Mouse (Mus musculus) MEL-GATA-1-ER (cell line): ENCODE data around the gene Hbb-bh1.
"Not testable (repeated sequence)": the region's sequence is repeated elsewhere in the genome, so short reads cannot be mapped to it uniquely, and the experiment has no call there.

Source experiments
- DNase-seq: peaks from one replicate; pipeline ENCODE4 v3.0.0-alpha.2; 2012; ENCODE audit warnings: low read depth; ENCODE audit errors: extremely low read depth

Gene Hbb-bh1

DNA sequence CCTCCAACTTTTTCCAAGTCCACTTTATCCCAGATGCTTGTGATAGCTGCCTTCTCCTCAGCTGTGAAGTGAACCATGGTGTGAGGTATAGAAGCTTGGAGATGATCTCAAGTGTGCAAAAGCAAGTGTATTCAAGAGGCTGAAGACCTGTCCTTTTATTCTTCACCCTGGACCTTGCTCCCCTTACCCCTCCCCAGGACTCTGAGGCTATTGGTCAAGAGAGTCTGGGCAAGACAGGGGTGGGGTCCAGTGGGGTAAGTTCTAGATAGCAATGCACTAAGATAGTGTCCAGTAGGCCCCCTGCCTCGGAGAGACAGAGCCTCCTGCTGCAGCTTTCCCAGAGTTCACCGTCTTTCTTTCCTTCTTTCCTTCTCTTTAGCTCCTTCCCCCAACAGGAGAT is at the start of gene Hbb-bh1:
TSS of gene Hbb-bh1 (minus strand) at position 131 of the 400 bp plus-strand sequence.
- no peak for DNase-seq

DNA sequence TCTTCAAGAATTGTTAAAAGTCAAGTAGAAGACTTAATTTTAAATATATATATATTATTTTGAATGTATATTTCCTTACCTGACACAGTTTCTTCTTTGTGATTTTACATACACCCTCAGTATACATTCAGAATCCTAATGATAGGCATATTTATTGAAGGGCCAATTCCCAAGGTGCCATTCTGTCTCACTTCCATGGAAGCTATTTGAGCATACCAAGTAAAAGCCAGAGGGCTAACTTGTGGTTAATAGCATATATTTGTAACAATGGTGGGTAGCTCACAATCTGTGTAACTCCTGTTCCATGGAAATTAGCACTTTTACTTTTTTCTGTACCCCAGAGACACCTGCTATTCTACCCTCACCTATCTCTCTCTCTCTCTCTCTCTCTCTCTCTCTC is 43.2 kb upstream of the Hbb-bh1 start, which contains the start of gene Olfr66:
TSS of gene Olfr66 (minus strand) at position 101 of the 400 bp plus-strand sequence.
- DNase-seq = no peak

- peak; percentile 44 for DNase-seq
Measured at GRCm38 (mm10) chr7:103877093-103877492, 34.1 kb upstream of the Hbb-bh1 start.

- no peak for DNase-seq
Measured at GRCm38 (mm10) chr7:103874451-103874850, 31.5 kb upstream of the Hbb-bh1 start.

DNA sequence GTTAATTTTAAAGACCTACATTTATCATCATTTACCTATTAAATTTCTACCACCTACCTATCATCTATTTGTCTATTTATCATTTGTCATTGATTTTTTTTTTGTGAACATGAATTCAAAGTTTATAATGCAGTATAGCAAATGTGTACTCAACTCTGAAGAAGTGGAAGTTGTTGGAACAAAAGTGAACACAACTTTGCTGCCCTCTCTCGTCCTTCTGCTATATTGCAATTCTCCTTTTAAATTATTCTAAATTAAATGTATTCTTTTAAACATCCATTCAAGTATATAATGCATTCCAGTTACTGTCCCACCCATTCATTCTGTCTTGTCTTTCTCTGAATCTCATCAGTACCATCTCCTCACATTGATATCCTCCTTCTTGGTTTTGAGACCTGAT is 30.1 kb upstream of the Hbb-bh1 start:
- peak; percentile 55 for DNase-seq

- DNase-seq = peak; percentile 97
Measured at GRCm38 (mm10) chr7:103870667-103871066, 27.7 kb upstream of the Hbb-bh1 start.

DNA sequence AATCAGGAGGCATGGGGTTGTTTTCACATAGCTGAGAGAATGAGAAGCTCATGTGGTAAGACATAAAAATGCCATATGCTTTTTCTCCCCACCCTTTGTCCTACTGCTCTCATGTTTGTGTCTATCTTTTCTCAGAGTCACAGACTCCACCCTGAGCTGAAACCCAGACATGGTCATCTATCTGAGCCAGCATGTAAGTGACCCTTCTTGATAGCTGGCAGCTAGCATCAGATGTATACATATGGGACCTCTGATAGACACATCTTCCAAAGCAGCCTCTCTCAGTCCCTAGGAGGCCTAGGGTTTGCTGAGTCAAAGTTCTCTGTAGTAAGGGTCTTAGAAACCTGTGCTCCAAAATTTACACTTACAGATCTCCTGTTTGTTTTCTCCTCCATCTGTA is 22.8 kb upstream of the Hbb-bh1 start:
- peak; percentile 74 for DNase-seq

- DNase-seq = peak; percentile 89
Measured at GRCm38 (mm10) chr7:103861531-103861930, 18.6 kb upstream of the Hbb-bh1 start.

DNA sequence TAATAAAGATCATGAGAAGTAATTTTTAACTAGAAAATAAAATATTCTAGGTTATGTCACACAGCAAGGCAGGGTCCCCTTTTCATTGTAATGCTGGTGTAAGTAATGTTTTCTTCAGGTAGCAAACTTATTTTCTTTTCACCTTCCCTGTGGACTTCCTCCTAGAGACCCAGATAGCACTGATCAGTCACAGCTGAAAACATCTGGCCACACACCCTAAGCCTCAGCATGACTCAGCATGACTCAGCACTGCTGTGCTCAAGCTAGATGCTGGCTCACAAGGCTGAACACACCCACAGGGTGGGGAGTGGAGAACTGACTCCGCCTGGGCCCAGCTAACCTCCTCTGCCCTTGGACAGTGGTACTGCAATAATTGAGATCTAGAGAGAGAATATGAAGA is 17.9 kb upstream of the Hbb-bh1 start:
- DNase-seq = peak; percentile 99

GRCm38 (mm10) chr7:103859076-103859475 is 16.1 kb upstream of the Hbb-bh1 start:
- peak; percentile 89 for DNase-seq

DNA sequence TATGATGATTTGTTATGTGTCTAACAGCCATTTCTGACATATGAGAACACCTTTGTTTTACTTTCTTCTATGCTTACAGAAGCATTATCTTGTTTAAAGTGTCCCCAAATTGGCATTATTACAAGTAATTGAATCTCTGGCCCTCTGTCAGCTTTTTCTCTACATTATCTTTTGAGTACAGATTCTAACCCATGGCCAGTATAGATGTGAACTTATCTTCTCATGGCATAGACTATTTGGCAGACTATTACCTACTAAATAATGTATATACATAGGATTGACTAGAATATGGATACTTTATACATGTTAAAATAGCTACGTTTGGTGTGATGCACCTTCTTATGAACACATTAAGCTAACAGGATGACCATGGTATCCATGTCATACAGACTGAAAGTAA is 11.7 kb upstream of the Hbb-bh1 start:
- no peak for DNase-seq

DNA sequence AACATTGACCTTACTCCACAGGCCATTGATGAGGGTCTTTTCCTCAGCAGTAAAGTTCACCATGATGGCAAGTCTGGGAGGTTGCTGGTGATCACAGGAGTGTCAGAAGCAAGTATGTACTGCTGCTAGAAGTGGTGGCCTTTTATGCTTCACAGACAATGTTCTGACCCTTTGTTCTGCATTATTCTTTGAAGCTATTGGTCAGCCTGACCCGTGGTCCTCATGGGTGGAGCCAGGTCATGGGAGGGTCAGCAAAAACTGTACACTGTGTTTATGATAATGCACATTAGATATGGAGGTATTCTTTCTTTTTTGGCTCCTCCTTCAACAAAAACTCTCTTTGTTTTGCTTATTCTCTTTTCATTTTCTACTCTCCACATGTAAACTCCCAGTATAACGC is 10.1 kb upstream of the Hbb-bh1 start, which contains the start of gene Hbb-y:
TSS of gene Hbb-y (minus strand) at position 127 of the 400 bp plus-strand sequence.
- DNase-seq = no peak

DNA sequence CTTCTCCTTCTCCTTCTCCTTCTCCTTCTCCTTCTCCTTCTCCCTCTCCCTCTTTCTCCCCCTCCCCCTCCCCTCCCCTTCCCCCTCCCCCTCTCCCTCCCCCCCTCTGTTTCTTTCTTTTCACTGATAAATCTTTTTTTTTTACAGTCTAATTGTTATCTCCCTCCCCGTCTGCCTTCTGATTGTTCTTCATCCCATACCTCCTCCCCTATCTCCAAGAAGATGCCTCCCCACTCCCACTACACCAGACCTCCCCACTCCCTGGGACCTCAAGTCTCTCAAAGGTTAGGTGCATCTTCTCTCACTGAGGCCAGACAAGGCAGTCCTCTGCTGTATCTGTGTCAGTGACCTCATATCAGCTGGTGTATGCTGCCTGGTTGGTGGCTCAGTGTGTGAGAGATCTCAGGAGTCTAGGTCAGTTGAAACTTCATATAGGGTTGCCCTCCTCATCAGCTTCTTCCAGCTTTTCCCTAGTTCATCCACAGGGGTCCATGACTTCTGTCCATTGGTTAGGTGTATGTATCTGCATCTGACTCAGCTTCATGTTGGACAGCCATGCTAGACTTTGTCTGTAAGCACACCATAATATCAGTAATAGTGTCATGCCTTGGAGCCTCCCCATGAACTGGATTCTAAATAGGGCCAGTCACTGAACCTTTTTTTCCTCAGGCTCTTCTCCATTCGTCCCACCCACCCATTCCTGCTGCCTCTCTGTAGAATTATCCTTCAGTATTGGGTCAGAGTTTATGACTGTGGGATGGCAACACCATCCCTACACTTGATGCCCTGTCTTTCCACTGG is 1.8 kb upstream of the Hbb-bh1 start:
- DNase-seq = no peak

DNA sequence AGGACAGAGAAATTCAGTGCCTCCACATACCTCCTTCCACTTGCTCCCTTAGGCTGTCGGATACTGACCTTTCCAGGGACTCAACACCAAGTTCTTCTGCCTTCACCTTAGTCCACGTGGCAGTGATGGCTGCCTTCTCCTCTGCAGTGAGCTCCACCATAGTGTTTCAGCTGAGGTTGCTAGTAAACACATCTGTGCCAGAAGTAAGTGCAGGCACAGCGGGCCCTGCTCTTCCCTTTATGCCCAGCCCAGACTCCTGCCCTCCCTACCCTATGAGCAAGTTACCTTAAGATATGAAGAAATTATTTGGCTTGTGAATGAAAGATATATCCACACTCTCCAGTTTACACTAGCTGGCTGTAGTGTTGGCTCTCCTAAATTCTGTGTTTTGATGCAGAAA is 2.7 kb downstream of the Hbb-bh1 start, which contains the start of gene Hbb-bh2:
TSS of gene Hbb-bh2 (minus strand) at position 253 of the 400 bp plus-strand sequence.
- DNase-seq = no peak

GRCm38 (mm10) chr7:103827808-103828207 is 15.2 kb downstream of the Hbb-bh1 start, which contains the start of gene Hbb-bs:
Hbb-bs (minus strand) TSS chr7:103828096.
- peak; percentile 88 for DNase-seq

DNA sequence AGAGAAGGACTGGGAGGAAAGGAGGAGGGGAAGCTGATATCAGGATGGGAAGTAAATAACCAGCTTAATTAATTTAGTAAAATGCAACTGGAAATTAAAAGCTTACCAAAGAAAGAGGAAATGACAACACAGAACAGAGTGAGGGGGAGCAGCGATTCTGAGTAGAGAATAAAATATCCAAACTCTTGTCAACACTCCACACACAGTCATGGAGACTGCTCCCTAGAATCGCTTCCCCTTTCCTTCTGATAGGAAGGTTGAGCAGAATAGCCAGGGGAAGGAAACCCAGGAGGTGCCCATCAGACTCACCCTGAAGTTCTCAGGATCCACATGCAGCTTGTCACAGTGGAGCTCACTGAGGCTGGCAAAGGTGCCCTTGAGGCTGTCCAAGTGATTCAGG is 15.8 kb downstream of the Hbb-bh1 start:
- DNase-seq = not testable (repeated sequence)

GRCm38 (mm10) chr7:103826255-103826887 is 16.6 kb downstream of the Hbb-bh1 start:
- DNase-seq = no peak

- no peak for DNase-seq
Measured at GRCm38 (mm10) chr7:103825536-103826254, 17.3 kb downstream of the Hbb-bh1 start.

DNA sequence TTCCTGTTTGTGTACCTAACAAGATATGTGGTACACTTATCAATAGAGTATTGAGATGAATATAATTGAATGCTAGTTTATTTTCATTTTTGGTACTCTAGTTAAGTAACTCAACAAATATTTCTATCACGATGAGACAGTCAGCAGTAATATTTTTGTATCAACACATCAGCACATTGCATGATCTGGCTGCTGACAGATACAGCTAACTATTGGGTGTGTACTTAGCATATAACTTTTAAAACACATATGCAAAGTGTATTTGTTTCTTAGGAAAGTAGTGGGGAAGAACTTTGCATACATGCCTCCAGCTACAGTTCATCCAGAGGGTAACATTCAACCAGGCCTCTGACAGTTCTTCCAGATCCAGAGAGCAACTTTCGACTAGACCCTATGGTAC is 18.4 kb downstream of the Hbb-bh1 start:
- no peak for DNase-seq

DNA sequence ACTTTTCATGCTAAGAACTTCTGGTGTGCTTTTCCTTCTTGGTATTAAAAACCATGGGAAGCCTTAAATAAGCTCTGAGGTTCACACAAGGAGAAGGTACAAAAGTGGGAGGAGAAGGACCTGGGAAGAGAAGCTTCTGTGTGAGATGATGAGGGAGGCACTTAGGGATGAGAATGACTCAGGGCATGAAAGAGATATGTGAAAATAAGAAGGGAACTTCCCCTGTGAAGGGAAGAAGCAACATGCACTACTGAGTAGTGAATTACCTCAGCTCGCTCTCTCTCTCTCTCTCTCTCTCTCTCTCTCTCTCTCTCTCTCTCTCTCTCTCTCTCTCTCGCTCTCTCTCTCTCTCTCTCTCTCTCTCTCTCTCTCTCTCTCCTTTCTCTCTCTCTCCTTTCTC is 27.9 kb downstream of the Hbb-bh1 start:
- DNase-seq = not testable (repeated sequence)

- DNase-seq = peak; percentile 83
Measured at GRCm38 (mm10) chr7:103813766-103814165, 29.2 kb downstream of the Hbb-bh1 start, which contains the start of gene Hbb-bt. Hbb-bt (minus strand) TSS chr7:103813996.

GRCm38 (mm10) chr7:103813152-103813551 is 29.8 kb downstream of the Hbb-bh1 start:
- DNase-seq = not testable (repeated sequence)
